Mouse (Mus musculus) lung, embryonic 14.5 days (tissue): Measurements from ENCODE around the gene Ecm2. TPM values are rescaled to one million over a fixed set of nuclear protein-coding genes. Genes with fewer than 3 reads are reported as not detected.

ENCODE experiments used
- ATAC-seq: fragments of 200-750 bp; cut with Nextera tagmentation; 2 replicates; pipeline ENCODE4 v1.8.0; 2017; ENCODE audit warnings: mild to moderate bottlenecking, moderate TSS enrichment, moderate library complexity; ENCODE audit not compliant: insufficient read depth
- DNase-seq: peaks from one replicate; pipeline ENCODE4 v3.0.0-alpha.2; 2015
- H3K27ac ChIP-seq: fragments of 300-500 bp; sonication (generic); 2 replicates; pipeline ENCODE4 v1.5.1; 2014; ENCODE audit warnings: low read depth, mild to moderate bottlenecking, moderate library complexity
- H3K27me3 ChIP-seq: fragments of 300-500 bp; sonication (generic); 2 replicates; pipeline ENCODE4 v1.6.1; 2014; ENCODE audit warnings: low read length, control low read depth; ENCODE audit not compliant: insufficient read depth
- H3K36me3 ChIP-seq: fragments of 300-500 bp; sonication (generic); 2 replicates; pipeline ENCODE4 v1.6.1; 2014; ENCODE audit warnings: control low read depth; ENCODE audit not compliant: insufficient read depth
- H3K4me1 ChIP-seq: fragments of 300-500 bp; sonication (generic); 2 replicates; pipeline ENCODE4 v1.6.1; 2014; ENCODE audit warnings: antibody characterized with exemption, control low read depth; ENCODE audit not compliant: insufficient read depth
- H3K4me2 ChIP-seq: fragments of 300-500 bp; sonication (generic); 2 replicates; pipeline ENCODE4 v1.6.1; 2014; ENCODE audit warnings: mild to moderate bottlenecking
- H3K4me3 ChIP-seq: fragments of 300-500 bp; sonication (generic); 2 replicates; pipeline ENCODE4 v1.5.1; 2014; ENCODE audit warnings: low read depth, low read length
- H3K9ac ChIP-seq: fragments of 300-500 bp; sonication (generic); 2 replicates; pipeline ENCODE4 v1.6.1; 2014
- H3K9me3 ChIP-seq: fragments of 300-500 bp; sonication (generic); 2 replicates; pipeline ENCODE4 v1.6.1; 2016; ENCODE audit warnings: low read depth, low read length, control low read depth
- CTCF ChIP-seq: IDR thresholded peaks from 2 replicates; pipeline ENCODE4 v1.5.1; 2016; ENCODE audit warnings: antibody characterized with exemption, low read depth
- WGBS: fragments of 180-500 bp; shearing (Covaris S2); extraction: QIAGEN DNeasy Blood & Tissue Kit; methylation state at CpG from one replicate; pipeline ENCODE4 v1.1.7; 2014; 5-methylcytosine and 5-hydroxymethylcytosine counted together
- polyA plus RNA-seq: library from polyadenylated mRNA; unstranded; fragments of >200 nt; fragmentation: Nextera tagmentation; extraction: Ambion mirVana; gene quantifications from 2 replicates; pipeline ENCODE4 v1.2.1, GENCODE M21; 2014

Gene Ecm2
- polyA plus RNA-seq, 1 experiment from 2014 or later = 0.74 TPM

- 44% methylated on average over 3 of the region's 3 CpGs for WGBS
- Histone ChIP-seq H3K27me3 (no peaks in the 10 kb centered on the region), H3K4me3 (no peak overlapping the region), H3K27ac (0 out of 2 replicates have a peak overlapping the region, but pooled peaks have one; percentile 6), H3K36me3 (no peaks in the 10 kb centered on the region), H3K4me2 (no peak overlapping the region), H3K9me3 (no peaks in the 10 kb centered on the region), H3K9ac (no peak overlapping the region), H3K4me1 (no peaks in the 10 kb centered on the region)
- ATAC-seq (no peak), DNase-seq (no peak)
- TF ChIP-seq CTCF = no peak
These were observed 2.6 kb downstream of the Ecm2 start for GRCm38 (mm10) chr13:49507176-49507575.

GRCm38 (mm10) chr13:49518761-49519160 lies 14.2 kb downstream of the Ecm2 start:
- no peak overlapping the region for H3K4me3 ChIP-seq
- H3K36me3 ChIP-seq = no peaks in the 10 kb centered on the region
- H3K4me1 ChIP-seq = no peaks in the 10 kb centered on the region
- ATAC-seq (no peak), DNase-seq (peak; percentile 27)
- no peak overlapping the region for H3K9ac ChIP-seq
- 19% methylated on average over 2 of the region's 2 CpGs for WGBS
- TF ChIP-seq CTCF = no peak
- H3K4me2 ChIP-seq = no peak overlapping the region
- H3K27ac ChIP-seq = no peak overlapping the region
- no peaks in the 10 kb centered on the region for H3K9me3 ChIP-seq
- H3K27me3 ChIP-seq = no peaks in the 10 kb centered on the region

- Histone ChIP-seq H3K4me3 (no peak overlapping the region), H3K36me3 (no peaks in the 10 kb centered on the region), H3K27ac (no peak overlapping the region), H3K9ac (no peak overlapping the region), H3K4me1 (no peaks in the 10 kb centered on the region), H3K27me3 (no peaks in the 10 kb centered on the region), H3K4me2 (no peak overlapping the region), H3K9me3 (no peaks in the 10 kb centered on the region)
- 69% methylated on average over 2 of the region's 2 CpGs for WGBS
- ATAC-seq = no peak
- no peak for DNase-seq
- no peak for TF ChIP-seq CTCF
These were observed 21.6 kb downstream of the Ecm2 start for GRCm38 (mm10) chr13:49526235-49526634.

DNA sequence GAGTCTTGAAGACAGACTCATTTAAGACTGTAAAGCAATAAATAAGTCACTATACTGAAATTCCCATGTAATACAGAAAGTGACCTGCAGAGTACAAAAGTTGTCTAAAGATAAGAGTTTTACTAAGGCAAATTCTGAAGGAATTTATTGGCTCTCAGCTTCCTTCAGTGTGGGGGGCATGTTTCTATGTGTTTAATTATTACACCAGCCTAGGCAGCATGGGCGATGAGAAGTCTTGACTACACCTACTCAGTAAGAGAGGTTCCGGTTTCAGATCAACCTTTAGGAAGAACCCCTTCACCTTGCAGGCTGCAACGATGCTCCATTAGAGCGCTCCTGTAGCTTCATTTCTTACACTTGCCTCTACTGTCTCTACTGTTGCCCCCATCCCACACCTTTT lies 26.0 kb downstream of the Ecm2 start:
- WGBS = 91% methylated on average over 4 of the region's 4 CpGs

GRCm38 (mm10) chr13:49536946-49537345 lies 32.3 kb downstream of the Ecm2 start:
- Histone ChIP-seq H3K9me3 (no peaks in the 10 kb centered on the region), H3K27ac (no peak overlapping the region), H3K36me3 (no peaks in the 10 kb centered on the region), H3K4me1 (no peaks in the 10 kb centered on the region), H3K9ac (no peak overlapping the region), H3K4me3 (no peak overlapping the region), H3K27me3 (no peaks in the 10 kb centered on the region), H3K4me2 (no peak overlapping the region)
- no peak for TF ChIP-seq CTCF
- WGBS = 97% methylated on average over 1 of the region's 1 CpGs
- DNase-seq = no peak
- ATAC-seq = no peak

More for the DNA sequence above, 26.0 kb downstream of the Ecm2 start:
- no peaks in the 10 kb centered on the region for H3K4me1 ChIP-seq
- H3K4me2 ChIP-seq = no peak overlapping the region
- no peak overlapping the region for H3K27ac ChIP-seq
- no peaks in the 10 kb centered on the region for H3K27me3 ChIP-seq
- H3K9ac ChIP-seq = no peak overlapping the region
- DNase-seq = no peak
- ATAC-seq = no peak
- H3K9me3 ChIP-seq = no peaks in the 10 kb centered on the region
- H3K36me3 ChIP-seq = no peaks in the 10 kb centered on the region
- H3K4me3 ChIP-seq = no peak overlapping the region
- TF ChIP-seq CTCF = no peak

DNA sequence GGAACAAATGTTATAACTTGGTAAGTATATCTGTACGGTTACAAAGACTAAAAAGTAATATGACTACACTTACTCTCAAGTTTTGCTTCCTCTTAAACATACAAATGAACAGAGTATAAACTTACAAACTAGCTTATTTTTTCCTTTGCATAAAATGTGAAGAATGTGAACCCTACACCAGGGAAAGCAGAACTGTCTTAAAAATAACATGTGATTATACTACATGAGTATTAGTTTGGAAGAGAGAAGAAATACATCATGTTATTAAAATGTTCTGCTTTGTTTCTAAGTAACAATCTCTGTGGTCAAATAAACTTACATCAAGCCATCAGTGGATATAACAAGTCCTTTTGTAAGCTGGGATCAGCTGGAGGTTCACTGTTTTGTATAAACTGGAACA lies 34.1 kb downstream of the Ecm2 start:
- Histone ChIP-seq H3K4me2 (no peak overlapping the region), H3K4me1 (no peaks in the 10 kb centered on the region), H3K36me3 (no peaks in the 10 kb centered on the region), H3K4me3 (no peak overlapping the region), H3K9ac (no peak overlapping the region), H3K27ac (no peak overlapping the region), H3K27me3 (no peaks in the 10 kb centered on the region), H3K9me3 (no peaks in the 10 kb centered on the region)
- no peak for TF ChIP-seq CTCF
- ATAC-seq = no peak
- DNase-seq = no peak
- WGBS = 79% methylated on average over 1 of the region's 1 CpGs

GRCm38 (mm10) chr13:49544279-49544678 lies 39.7 kb downstream of the Ecm2 start, which contains the start of gene Aspn:
Gene Aspn, plus strand, starts transcription at chr13:49544443.
- ATAC-seq (peak; percentile 49; the same call in 1 of the 2 replicates), DNase-seq (peak; percentile 82)
- H3K36me3 ChIP-seq = no peaks in the 10 kb centered on the region
- no peak for TF ChIP-seq CTCF
- H3K27me3 ChIP-seq = no peaks in the 10 kb centered on the region
- no peak within 1 kb of the TSS for H3K4me2 ChIP-seq
- H3K9me3 ChIP-seq = no peaks in the 10 kb centered on the region
- no peak within 1 kb of the TSS for H3K9ac ChIP-seq
- peak within 1 kb of the TSS; percentile 12; the same call in 1 of the 2 replicates for H3K27ac ChIP-seq
- WGBS = 43% methylated on average over 3 of the region's 3 CpGs
- no peaks in the 10 kb centered on the region for H3K4me1 ChIP-seq
- H3K4me3 ChIP-seq = no peak within 1 kb of the TSS

GRCm38 (mm10) chr13:49545646-49546045 lies 41.0 kb downstream of the Ecm2 start:
- DNase-seq (no peak), ATAC-seq (no peak)
- no peaks in the 10 kb centered on the region for H3K36me3 ChIP-seq
- 56% methylated on average over 3 of the region's 3 CpGs for WGBS
- no peak overlapping the region for H3K9ac ChIP-seq
- no peak overlapping the region for H3K4me3 ChIP-seq
- no peaks in the 10 kb centered on the region for H3K9me3 ChIP-seq
- no peak for TF ChIP-seq CTCF
- H3K4me2 ChIP-seq = no peak overlapping the region
- no peaks in the 10 kb centered on the region for H3K27me3 ChIP-seq
- peak overlapping the region; percentile 36; the same call in 1 of the 2 replicates for H3K27ac ChIP-seq
- H3K4me1 ChIP-seq = no peaks in the 10 kb centered on the region
